Mouse (Mus musculus) myocyte (in vitro differentiated cells): Measurements from ENCODE around the gene Gm47959.

Experiments used
- CEBPB ChIP-seq: IDR thresholded peaks from 2 replicates; pipeline ENCODE4 v1.6.1; 2011; ENCODE audit warnings: mild to moderate bottlenecking, moderate library complexity; ENCODE audit not compliant: poor library complexity, insufficient read depth, severe bottlenecking
- E2F4 ChIP-seq: IDR thresholded peaks from one replicate; pipeline ENCODE4 v1.6.1; 2011; ENCODE audit warnings: mild to moderate bottlenecking, control low read depth, moderate library complexity; ENCODE audit not compliant: insufficient read depth
- MAX ChIP-seq: IDR thresholded peaks from one replicate; pipeline ENCODE4 v1.6.1; 2011; ENCODE audit warnings: low read depth, mild to moderate bottlenecking, control low read depth
- MYOD1 ChIP-seq, 3 experiments: IDR thresholded peaks; one replicate each; pipeline ENCODE4 v1.6.1; 2011; ENCODE audit warnings: control low read depth in 2 of 3, low read depth in 2 of 3, mild to moderate bottlenecking in 2 of 3, moderate library complexity in 1 of 3; ENCODE audit not compliant: insufficient read length in 2 of 3, control insufficient read depth in 1 of 3
- MYOG ChIP-seq, 3 experiments: IDR thresholded peaks; one replicate each; pipeline ENCODE4 v1.6.1; 2011; ENCODE audit warnings: control low read depth in 2 of 3, low read depth in 2 of 3, mild to moderate bottlenecking in 2 of 3; ENCODE audit not compliant: insufficient read length in 2 of 3, control insufficient read depth in 1 of 3, insufficient read depth in 1 of 3
- POLR2A ChIP-seq: IDR thresholded peaks from one replicate; pipeline ENCODE4 v1.6.1; 2011; ENCODE audit warnings: low read depth, mild to moderate bottlenecking, control low read depth, moderate library complexity; ENCODE audit not compliant: insufficient read length
- POLR2AphosphoS2 ChIP-seq: IDR thresholded peaks from one replicate; pipeline ENCODE4 v1.6.1; 2011; ENCODE audit warnings: low read depth, control low read depth; ENCODE audit not compliant: insufficient read length
- TCF12 ChIP-seq: IDR thresholded peaks from one replicate; pipeline ENCODE4 v1.6.1; 2011; ENCODE audit warnings: mild to moderate bottlenecking, control low read depth; ENCODE audit not compliant: poor library complexity, insufficient read depth, severe bottlenecking
- TCF3 ChIP-seq: IDR thresholded peaks from one replicate; pipeline ENCODE4 v1.6.1; 2011; ENCODE audit warnings: low read depth, control low read depth; ENCODE audit not compliant: insufficient read length
- USF1 ChIP-seq: IDR thresholded peaks from one replicate; pipeline ENCODE4 v1.6.1; 2011; ENCODE audit warnings: low read depth, mild to moderate bottlenecking, control low read depth, moderate library complexity

GRCm38 (mm10) chr1:82973244-82973643 lies 27.1 kb upstream of the Gm47959 start:
- no peak for TF ChIP-seq POLR2A
- no peak for TF ChIP-seq TCF12
- no peak for TF ChIP-seq MAX
- no peak for TF ChIP-seq MYOG (IDR thresholded peaks at IDR 0.05; ENCODE audit: control insufficient read depth in 1 of 3, insufficient read depth in 1 of 3, insufficient read length in 2 of 3, low read depth in 2 of 3)
- no peak for TF ChIP-seq USF1
- no peak for TF ChIP-seq POLR2AphosphoS2
- TF ChIP-seq CEBPB, result no peak
- no peak for TF ChIP-seq E2F4
- no peak for TF ChIP-seq TCF3
- TF ChIP-seq MYOD1 (IDR thresholded peaks at IDR 0.05; ENCODE audit: control insufficient read depth in 1 of 3, insufficient read length in 2 of 3, low read depth in 2 of 3), result no peak
